Mouse (Mus musculus): ENCODE data around the gene Ankrd2.

DNA sequence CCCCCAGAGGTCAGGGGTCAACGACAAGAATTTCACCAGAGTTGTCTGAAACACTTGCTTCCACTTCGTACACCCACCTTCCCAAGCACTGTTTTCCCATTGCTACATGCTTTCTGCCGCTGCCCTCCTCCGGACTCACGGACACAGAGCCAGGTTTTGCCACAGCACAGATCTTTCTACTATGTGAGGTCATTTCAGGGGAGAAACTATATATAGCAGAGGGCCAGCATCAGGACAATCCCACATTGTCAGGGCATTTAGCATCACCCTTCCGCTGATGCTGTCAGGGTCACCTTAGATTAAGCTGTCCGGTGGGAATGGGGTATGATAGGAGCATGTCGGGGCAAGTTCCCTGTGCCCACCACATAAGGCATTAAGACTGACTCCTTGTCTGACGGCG, 38.7 kb upstream of the Ankrd2 start:
- no peak for TF ChIP-seq CTCF (IDR thresholded peaks at IDR 0.05; ENCODE audit: extremely low read depth, insufficient read depth, low read length)
- no peak for TF ChIP-seq POLR2A (IDR thresholded peaks at IDR 0.05; ENCODE audit: extremely low read depth, insufficient read depth, low read length)
